Mouse (Mus musculus): ENCODE measurements around the gene Opa3.

Gene Opa3

DNA sequence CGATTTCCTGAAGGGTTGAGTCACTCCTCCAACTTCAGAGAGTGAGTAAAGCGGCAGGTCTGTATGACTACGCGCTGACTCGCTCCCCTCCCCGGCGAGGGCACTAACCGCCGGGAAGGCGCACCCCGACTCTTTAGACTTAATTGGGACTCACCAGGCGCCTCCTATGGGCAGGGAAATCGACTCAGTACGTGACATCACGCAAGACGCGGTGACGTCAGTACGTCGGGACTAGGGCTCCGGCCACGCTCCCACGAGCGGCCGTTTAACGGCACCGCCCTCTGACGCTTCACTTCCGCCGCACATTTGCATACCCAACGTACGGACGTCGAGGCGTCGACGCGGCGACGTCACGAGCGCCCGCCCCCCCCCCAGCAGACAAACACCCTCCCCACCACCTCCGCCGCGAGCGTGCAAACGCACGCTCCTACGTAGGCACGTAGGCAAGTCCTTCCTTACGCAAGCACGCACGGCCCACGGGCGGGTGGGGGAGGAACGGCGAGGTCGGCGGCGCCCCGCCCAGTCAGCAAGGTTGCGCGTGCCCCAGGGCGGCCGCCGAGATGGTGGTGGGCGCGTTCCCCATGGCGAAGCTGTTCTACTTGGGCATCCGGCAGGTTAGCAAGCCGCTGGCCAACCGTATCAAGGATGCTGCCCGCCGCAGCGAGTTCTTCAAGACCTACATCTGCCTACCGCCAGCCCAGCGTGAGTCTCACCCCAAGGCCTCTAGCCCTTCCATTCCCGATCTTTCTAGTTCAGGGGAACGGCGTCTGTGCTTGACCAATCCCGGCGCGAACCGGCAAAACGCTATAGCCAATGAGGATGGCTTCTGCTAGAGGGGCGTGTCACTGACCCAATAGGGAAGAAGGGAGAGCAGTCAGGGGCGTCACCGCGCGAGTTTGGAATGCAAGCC is at the start of gene Opa3:
TSS of gene Opa3 (plus strand) at position 452 of the 910 bp plus-strand sequence.
- DNase-seq (ENCODE audit: low spot score): peak; percentile 99

DNA sequence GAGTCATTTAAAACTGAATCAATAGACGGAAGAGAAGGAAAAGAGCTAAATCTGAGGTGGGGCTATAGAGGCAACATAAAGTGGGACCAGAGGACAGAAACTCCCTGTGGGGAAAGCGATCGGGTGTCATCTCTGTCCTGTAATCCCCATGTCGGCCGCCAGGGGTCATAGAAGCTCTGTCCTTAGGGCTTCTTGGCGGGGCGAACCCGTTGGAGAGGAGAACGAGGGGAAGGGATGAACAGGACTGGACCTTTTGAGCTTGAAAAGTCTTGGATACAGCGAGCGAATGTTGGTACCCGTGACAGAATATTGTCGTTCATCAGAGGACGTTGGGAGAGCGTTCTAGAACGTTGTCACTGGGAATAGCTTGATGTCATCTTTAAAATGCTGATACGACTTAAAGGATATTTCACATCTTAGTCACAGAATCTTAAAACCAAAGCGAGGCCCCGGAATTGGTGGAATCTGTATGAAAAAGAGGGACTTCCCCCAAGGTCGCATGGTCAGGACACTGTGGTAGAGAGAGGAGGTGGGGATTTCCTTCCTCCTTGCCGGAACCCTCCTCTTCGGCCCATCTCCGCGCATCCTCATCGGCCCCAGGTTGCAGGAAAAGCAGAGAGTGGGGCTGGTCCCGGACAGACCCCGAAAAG is 49.6 kb upstream of the Opa3 start:
- DNase-seq (ENCODE audit: low spot score): peak; percentile 48

DNA sequence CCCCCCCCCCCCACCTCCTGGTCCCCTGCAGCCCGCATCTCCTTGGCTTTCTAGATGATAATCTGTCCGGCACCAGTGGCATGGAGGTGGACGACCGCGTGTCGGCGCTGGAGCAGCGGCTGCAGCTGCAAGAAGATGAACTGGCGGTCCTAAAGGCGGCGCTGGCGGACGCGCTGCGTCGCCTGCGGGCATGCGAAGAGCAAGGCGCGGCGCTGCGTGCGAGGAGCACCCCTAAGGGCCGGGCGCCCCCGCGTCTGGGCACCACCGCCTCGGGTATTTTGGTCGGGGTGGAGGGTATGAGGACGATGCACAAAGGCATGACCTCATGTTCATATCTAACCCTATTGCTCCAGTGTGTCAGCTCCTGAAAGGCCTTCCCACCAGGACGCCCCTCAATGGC is 49.0 kb upstream of the Opa3 start:
- peak; percentile 43 for DNase-seq (ENCODE audit: low spot score)

- DNase-seq (ENCODE audit: low spot score): no peak
Observed at GRCm38 (mm10) chr7:19179936-19180335, 48.2 kb upstream of the Opa3 start.

GRCm38 (mm10) chr7:19180862-19181429 is 47.2 kb upstream of the Opa3 start:
- peak; percentile 73 for DNase-seq (ENCODE audit: low spot score)

- DNase-seq (ENCODE audit: low spot score): no peak
Observed at GRCm38 (mm10) chr7:19184250-19184649, 43.9 kb upstream of the Opa3 start.

- DNase-seq (ENCODE audit: low spot score): no peak
Observed at GRCm38 (mm10) chr7:19184758-19185157, 43.4 kb upstream of the Opa3 start.

GRCm38 (mm10) chr7:19194676-19195075 is 33.5 kb upstream of the Opa3 start:
- no peak for DNase-seq (ENCODE audit: low spot score)

DNA sequence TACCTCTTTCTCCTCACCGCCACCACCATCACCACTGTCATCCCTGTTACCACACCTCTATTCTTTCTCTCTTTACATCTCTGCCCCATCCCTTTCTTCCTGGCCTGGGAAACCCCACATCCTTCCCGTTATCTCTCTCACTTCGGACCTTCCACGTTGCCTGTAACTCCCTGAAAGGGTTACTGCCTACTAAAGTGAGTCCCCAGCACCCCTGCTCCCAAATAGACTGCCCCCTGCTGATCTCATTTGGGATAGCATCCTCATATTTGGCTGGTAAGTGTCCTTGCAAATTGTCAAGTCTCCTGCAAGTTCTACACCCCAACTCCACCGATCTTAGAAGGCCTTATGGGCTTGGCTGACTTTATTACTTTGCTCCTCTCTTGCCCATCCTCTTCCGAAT is 31.5 kb upstream of the Opa3 start:
- no peak for DNase-seq (ENCODE audit: low spot score)

DNA sequence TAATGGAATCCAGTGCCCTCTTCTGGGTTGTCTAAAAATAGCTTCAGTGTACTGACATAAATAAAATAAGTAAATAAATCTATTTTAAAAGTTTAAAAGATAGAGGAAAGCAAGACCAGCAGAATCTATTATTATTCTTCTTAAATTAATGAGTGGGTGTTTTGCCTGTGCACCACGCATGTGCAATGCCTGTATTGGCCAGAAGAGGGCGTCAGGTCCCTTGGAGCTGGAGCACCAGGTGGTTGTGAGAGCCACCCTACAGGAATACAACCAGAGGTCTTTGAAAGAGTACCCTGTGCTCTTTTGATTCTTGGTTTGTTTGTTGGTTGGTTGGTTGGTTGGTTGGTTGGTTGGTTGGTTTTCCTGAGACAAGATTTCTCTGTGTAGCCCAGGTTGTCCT is 30.1 kb upstream of the Opa3 start:
- DNase-seq (ENCODE audit: low spot score): no peak

DNA sequence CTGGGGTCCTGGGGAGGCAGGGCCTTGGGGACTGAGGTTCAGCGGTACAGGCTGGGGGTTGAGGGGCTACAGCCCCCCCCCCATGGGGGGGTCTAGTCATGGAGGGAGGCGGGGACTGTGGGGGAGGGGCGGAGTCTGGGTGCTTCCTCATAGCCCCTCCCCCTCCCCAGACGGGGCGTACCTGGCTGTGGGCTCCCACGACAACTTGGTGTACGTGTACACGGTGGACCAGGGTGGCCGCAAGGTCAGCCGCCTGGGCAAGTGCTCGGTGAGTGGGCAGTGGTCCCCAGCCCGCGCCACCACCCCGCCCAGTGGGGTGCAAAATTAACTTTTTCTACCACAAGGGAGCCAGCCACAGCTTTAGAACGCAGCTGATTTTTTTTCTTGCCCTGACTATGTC is 26.5 kb upstream of the Opa3 start:
- DNase-seq (ENCODE audit: low spot score): no peak

- DNase-seq (ENCODE audit: low spot score): no peak
Observed at GRCm38 (mm10) chr7:19202065-19202850, 25.9 kb upstream of the Opa3 start.

- DNase-seq (ENCODE audit: low spot score): no peak
Observed at GRCm38 (mm10) chr7:19208201-19208910, 19.8 kb upstream of the Opa3 start.

DNA sequence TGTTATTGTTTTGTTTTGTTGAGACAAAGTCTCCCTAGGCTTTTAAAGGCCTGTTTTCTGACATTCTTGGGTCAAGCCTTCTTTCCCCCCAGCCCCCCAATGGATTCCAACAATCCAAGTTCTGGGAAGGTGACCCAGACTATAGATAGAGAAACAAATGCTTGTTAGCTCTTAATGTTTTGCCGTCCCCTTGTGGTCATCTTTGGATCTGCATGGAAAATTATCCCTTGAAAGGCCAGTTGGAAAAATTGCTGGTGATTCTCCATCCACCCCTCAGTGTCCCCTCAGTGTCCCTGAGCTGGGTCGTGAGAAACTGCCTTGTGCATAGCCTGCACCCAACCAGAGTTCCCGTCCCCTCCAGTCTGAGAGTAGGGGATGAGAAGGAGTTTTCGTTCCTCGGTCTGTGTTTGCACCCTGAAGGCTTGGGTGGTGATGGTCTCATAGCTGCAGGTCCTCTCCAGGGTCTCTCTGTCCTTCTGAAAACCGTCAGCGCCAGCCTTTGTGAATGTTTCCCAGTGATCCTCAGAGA is 19.1 kb upstream of the Opa3 start:
- no peak for DNase-seq (ENCODE audit: low spot score)

GRCm38 (mm10) chr7:19209494-19209893 is 18.6 kb upstream of the Opa3 start:
- no peak for DNase-seq (ENCODE audit: low spot score)

GRCm38 (mm10) chr7:19210010-19210409 is 18.1 kb upstream of the Opa3 start:
- no peak for DNase-seq (ENCODE audit: low spot score)

DNA sequence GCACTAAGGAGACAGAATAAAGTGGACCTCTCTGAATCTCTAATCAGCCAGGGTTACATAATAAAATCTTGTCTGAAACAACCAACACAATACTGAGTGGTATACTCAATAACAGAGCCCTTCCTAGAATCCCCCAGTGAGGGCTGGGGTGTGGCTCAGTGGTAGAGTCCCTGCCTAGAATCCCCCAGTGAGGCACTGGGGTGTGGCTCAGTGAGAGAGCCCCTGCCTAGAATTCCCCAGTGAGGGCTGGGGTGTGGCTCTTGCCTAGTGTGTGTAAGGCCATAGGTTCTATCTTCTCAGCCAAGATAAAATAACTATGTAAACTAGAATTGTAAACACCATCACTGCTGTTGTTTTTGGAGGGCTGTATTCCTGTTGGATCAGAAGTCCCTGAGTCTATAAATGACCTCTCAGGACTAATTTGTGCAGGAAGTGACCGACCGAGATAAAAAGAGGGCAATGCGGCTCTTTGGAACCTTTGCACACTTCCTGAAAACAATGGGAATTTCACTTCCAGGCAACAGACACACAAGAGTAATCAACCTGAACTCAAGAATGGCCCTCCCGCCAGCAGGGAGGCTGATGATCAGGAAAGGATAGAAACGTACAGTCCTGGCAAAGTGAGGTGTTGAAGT is 17.0 kb upstream of the Opa3 start:
- no peak for DNase-seq (ENCODE audit: low spot score)

- no peak for DNase-seq (ENCODE audit: low spot score)
Observed at GRCm38 (mm10) chr7:19211996-19212755, 16.0 kb upstream of the Opa3 start, which contains the start of gene Gpr4. Gene Gpr4, plus strand, starts transcription at chr7:19212538.

DNA sequence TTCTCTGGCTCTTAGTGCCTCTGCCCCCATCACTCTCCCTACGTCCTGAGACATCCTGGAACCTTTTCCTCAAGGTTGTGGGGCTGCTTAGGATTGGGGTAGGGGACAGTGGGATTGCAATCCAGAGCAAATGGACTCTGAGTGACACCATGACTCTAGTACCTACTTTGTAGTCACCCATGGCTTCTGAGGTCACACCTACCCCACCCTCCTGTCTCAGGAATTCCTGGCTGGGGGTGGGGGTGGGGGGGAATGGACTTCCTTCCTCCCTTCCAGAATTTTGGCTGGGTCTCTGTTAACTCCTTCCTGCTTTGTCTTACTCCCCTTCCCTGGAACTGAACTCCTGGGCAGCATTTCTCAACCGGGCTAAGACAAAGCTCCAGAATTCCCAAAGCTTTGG is 14.7 kb upstream of the Opa3 start:
- no peak for DNase-seq (ENCODE audit: low spot score)

DNA sequence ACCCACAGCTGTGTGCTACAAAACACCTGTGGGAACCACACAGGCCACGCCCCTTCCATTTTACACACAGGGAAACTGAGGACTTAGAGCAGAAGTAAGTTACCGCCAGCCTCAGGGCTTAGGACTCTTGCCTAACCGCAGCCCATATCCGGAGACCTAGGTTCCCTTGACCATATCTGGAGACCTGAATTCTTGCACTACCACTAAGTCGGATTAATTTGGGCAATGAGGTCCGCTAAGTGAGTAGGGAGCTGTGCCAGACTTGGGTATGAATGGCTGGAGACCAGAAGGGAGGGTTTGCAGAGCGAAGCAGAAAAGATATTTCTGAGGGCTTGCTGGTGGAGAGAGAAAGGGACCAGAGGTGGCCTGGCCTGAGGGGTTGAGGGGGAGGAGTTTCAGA is 13.8 kb upstream of the Opa3 start:
- no peak for DNase-seq (ENCODE audit: low spot score)

Data from yolk sac, embryonic 10.5 days (tissue).